Mouse (Mus musculus) brain, adult 2 months (tissue): ENCODE measurements around the gene Glmn.

Source experiments
- DNase-seq: peaks from one replicate; pipeline ENCODE4 v3.0.0; 2011; ENCODE audit warnings: low read depth, low spot score

Glmn gene

DNA sequence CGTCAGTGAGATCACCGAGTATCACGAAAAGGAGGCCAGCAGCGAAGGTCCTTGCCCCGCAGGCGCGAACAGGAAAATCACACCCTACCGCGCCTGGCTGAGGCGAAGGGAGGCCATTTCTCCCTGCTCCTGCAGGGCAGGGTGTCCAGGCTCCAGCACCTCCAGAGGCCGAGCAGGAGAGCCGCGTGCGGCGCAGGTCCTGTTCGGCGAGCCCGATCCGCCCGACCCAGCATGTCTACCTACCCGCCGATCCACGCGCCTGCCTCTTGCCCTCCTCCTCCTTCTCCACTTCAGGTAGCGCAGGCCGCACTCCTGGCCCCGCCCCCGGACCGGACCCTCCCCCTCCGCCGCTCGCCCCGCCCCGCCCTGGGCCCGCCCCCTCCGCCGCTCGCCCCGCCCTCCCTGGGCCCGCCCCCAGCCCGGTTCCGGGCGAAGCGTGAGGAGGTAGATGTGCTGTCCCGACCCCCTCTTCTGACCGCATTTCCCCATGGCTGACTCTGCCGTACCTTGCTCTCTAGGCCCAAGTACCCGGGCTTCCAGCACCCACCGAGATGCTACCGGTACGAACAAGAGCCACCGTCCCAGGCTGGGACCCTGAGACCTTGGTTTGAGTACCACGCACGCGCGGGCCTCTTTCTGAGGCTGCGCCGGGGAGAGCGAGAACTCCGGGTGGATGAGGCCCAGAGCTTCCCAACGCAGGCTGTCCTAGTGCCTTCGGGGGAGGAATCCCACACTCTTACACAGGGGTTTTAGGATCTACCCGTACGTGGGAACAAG lies at the start of gene Glmn, which contains the start of gene Rpap2:
TSS of gene Glmn (minus strand) at position 588 of the 777 bp plus-strand sequence.
TSS of gene Rpap2 (plus strand) at position 73 of the 777 bp plus-strand sequence.
- DNase-seq = peak; percentile 89

DNA sequence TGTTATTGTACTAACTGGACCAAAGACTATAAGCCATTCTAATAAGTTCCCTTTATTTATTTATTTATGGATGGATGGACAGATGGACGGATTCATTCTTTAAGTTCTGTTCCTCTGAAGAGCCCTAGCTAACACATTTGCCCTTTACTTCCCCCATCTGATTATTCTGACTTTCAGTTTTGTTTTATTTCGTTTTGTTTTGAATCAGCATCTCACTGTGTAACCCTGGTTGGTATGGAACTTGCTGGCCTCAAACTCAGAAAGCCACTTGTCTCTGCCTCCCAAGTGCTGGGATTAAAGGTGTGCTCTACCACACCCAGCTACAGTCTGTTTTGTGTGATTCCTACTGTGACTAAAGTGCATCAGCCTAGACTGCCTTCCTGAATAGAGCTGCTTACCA lies 48.2 kb upstream of the Glmn start:
- no peak for DNase-seq

DNA sequence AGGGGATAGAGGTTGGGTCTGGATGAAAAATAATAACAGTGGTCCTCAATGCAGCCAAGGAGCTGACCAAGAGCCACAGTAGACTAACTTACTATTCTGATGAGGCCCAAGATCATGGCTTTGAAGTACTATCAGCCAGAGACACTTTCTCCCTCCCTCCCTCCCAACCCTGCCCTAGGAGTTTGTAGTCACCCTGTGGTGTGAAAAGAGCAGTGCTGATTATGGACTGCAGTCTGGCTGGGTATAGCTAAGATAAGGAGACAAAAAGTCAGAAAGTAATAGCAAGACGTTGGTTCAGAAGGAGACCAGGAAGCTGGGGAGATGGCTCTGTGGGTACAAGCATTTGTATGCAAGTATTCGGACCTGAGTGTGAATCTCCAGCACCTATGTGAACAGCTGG lies 46.9 kb upstream of the Glmn start:
- no peak for DNase-seq

DNA sequence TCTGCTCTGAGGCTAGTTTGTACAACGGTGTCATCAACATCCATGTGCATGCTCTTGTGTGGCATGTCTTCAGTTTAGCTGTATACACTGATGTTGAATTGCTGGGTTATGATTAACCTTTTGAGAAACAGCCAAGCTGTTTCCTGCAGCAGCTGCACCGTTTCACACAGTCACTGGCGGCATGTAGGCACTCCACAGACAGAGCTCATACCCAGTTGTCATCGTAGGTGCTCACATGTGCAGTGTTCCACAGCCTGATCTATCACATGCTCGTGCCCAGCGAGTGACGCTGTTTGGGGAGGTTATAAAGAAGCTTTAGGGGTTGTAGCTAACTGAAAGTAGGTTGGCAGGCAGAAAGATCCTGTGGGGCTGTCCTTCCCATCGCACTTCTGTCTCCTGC lies 40.7 kb upstream of the Glmn start:
- DNase-seq = peak; percentile 23

- no peak for DNase-seq
Observed at GRCm38 (mm10) chr5:107637106-107637505, 39.4 kb upstream of the Glmn start.

- DNase-seq = no peak
Observed at GRCm38 (mm10) chr5:107633651-107634050, 36.0 kb upstream of the Glmn start.

DNA sequence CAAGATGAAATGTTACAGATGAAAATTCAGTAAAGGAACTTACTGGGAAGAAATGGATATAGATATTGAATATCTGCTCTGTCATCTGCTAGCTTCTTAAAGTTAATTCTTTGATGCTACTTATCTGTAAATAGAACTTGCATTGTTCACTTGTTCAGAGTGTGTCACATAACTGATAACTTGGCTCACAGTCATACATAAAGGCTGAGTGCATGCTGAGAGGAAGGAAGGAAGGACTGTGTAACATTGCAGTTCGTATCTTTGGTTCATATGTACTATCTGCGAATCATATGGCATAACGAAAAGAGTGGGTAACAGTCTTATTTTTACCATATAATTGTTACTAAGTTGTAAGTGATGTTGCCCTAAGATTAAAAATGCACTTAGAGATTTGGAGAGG lies 23.6 kb upstream of the Glmn start:
- DNase-seq = no peak

DNA sequence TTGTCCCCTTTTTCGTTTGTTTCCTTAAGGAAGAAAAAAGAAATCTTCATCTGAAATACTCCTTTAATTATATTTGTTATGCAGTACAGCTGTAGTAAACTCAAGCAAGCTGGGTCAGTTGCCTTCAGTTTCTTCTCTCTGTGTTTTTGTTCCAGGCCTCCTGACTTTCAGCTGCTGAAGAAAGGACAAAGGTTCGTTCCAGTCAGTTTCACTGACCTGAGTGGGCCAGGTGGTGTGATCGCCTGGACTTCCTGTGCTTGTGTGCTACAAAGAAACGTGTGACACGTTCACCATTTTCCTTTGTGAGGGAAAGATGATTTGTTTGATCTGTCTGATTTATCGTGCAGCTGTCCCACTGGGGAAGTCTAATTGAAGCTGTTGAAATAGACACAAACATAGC lies 20.3 kb upstream of the Glmn start:
- no peak for DNase-seq

GRCm38 (mm10) chr5:107611224-107611623 lies 13.5 kb upstream of the Glmn start:
- DNase-seq = peak; percentile 74

- DNase-seq = peak; percentile 8
Observed at GRCm38 (mm10) chr5:107598380-107598779, 692 bp upstream of the Glmn start.

- peak; percentile 6 for DNase-seq
Observed at GRCm38 (mm10) chr5:107569148-107569547, 28.5 kb downstream of the Glmn start.

DNA sequence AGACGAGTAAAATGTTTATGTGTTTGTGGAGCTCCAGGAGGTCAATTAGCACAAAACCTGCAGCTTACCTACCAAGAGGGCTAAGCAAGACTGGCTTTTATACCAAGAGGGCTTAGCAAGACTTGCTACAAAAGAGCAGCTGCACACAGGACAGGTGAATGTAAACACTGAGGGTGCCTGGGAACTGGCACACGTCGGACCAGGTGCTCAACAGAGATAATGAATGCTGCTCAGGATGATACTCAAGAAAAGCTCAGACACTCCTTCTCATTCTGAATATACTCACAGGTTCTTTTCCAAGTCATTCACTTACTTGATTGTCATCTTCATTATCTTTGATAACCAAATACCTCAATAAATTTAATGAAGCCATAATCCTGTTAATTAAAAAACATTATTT lies 40.7 kb downstream of the Glmn start:
- DNase-seq = no peak

- DNase-seq = no peak
Observed at GRCm38 (mm10) chr5:107554336-107554735, 43.4 kb downstream of the Glmn start.

- no peak for DNase-seq
Observed at GRCm38 (mm10) chr5:107548444-107548843, 49.2 kb downstream of the Glmn start.

DNA sequence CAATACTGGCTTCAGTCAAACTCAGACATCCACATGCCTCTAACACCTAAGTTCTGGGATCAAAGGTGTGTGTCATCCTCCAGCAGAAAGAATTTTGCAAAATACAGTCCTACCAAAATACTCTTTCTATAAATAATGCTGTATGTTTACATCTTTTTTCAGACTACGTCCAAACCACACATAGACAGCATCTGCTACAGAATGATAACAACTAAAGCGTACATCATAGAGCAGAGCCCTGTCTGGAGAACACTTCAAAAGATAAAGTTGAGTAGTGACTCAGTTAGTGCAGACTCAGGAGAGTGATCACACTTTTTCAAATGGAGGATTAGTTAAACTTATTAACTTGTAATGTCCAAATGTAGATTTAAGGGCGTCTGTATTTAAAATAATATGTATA lies 49.7 kb downstream of the Glmn start:
- DNase-seq = no peak

- no peak for DNase-seq
Observed at GRCm38 (mm10) chr5:107545927-107546326, 51.8 kb downstream of the Glmn start.

GRCm38 (mm10) chr5:107541696-107542095 lies 56.0 kb downstream of the Glmn start:
- DNase-seq = peak; percentile 28

GRCm38 (mm10) chr5:107534581-107534980 lies 63.1 kb downstream of the Glmn start, which contains the start of gene 1700028K03Rik:
TSS of gene 1700028K03Rik (plus strand) at chr5:107534709.
- no peak for DNase-seq

DNA sequence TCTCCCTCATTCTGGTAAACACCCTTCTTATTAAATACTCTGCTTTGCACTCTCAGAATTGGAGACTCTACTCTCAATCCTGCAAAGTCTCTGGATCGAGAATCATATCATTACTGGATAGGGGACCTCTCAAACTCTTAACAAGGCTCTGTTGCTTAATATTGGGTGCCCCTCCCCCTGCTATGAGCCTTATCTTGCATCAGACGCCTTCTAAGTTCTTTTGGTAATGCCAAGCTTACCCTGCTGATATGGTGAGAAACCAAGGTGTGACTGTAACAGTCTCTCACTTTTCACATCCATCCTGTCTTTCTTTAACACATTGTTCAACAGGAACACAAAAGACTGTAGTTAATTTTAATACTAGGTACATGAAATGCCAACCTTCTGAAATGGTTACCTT lies 64.1 kb downstream of the Glmn start:
- DNase-seq = no peak

- DNase-seq = no peak
Observed at GRCm38 (mm10) chr5:107528856-107529255, 68.8 kb downstream of the Glmn start.

GRCm38 (mm10) chr5:107524281-107524680 lies 73.4 kb downstream of the Glmn start:
- DNase-seq = peak; percentile 87

GRCm38 (mm10) chr5:107521897-107522296 lies 75.8 kb downstream of the Glmn start:
- peak; percentile 90 for DNase-seq

GRCm38 (mm10) chr5:107521386-107521785 lies 76.3 kb downstream of the Glmn start:
- no peak for DNase-seq

GRCm38 (mm10) chr5:107518602-107519001 lies 79.1 kb downstream of the Glmn start:
- DNase-seq = no peak
